Mouse (Mus musculus) hematopoietic stem cell, adult 5-6 weeks (primary cell): Measurements from ENCODE around the gene Olfr1217. TPM values are rescaled to one million over a fixed set of nuclear protein-coding genes. Genes with fewer than 3 reads are reported as not detected.
"Not testable (repeated sequence)": the region's sequence is repeated elsewhere in the genome, so short reads cannot be mapped to it uniquely, and the experiment has no call there.

Source experiments
- ATAC-seq, 2 experiments: fragments of 125-278 bp in 1 of 2; replicated peaks in 1 of 2; 2 replicates each; pipeline ENCODE4 v1.8.0; 2016 to 2017; ENCODE audit warnings: inconsistent platforms in 2 of 2, mild to moderate bottlenecking in 2 of 2, moderate number of reproducible peaks in 2 of 2, low read depth in 1 of 2, moderate TSS enrichment in 1 of 2; ENCODE audit not compliant: low FRiP score in 2 of 2, poor library complexity in 2 of 2, severe bottlenecking in 2 of 2, insufficient read depth in 1 of 2, low TSS enrichment in 1 of 2
- total RNA-seq: library from RNA; stranded (forward); fragments of 172-1452, 232-1000 nt; gene quantifications from 2 replicates; pipeline ENCODE4 v1.2.3, GENCODE M21; 2017

Gene Olfr1217
- not detected in 2 replicates for total RNA-seq

- ATAC-seq, result no peak
Measured at GRCm38 (mm10) chr2:89031965-89032364, at the start of gene Olfr1217. Gene Olfr1217, minus strand, starts transcription at chr2:89032065.

DNA sequence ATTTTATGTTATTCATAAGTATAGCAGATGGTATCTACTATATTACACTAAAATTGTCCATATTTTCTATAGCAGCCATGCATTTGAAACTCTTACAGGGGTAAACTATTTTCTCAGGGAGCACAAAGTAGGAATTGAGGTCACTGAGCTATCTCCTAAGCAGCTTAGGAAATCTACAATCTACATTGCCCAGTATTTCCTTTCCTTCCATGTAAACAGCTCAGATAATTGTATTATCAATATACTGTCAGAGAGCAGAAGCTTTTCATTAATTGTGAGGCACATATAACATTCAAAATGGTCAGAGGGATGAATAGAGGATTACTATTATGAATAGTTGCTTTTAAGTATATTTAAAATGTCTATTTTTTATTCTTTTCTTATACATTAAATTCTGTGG lies 49.6 kb upstream of the Olfr1217 start:
- ATAC-seq, result no peak

GRCm38 (mm10) chr2:89061087-89061486 lies 29.2 kb upstream of the Olfr1217 start, which contains the start of gene Olfr1218:
Gene Olfr1218, minus strand, starts transcription at chr2:89061187.
- ATAC-seq, result no peak

GRCm38 (mm10) chr2:89021436-89021835 lies 10.4 kb downstream of the Olfr1217 start:
- ATAC-seq, result not testable (repeated sequence)

- no peak for ATAC-seq
Measured at GRCm38 (mm10) chr2:89018240-89018639, 13.6 kb downstream of the Olfr1217 start, which contains the start of gene Olfr1216. Gene Olfr1216, minus strand, starts transcription at chr2:89018340.

DNA sequence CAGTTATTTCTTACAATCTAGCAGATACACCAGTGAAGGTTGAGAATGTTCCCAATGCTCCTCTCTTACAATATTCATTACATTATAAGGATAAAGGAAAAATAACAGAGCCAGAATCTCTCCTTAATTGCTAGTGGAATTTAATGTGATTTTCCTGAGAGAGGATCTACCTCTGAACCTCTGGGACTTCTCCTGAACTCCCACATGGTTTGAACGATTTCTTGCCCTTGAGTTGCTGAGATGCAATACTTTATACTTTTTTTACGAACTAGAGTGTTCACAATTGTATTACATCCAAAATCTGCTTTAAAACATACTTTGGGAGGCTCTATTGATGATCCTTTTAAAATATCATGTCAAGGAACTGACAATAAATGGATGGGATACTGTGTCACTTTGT lies 25.0 kb downstream of the Olfr1217 start, which contains the start of gene Olfr1215:
Gene Olfr1215 (minus strand): TSS at position 101 of the 400 bp plus-strand sequence.
- ATAC-seq, result no peak

GRCm38 (mm10) chr2:88992553-88992952 lies 39.3 kb downstream of the Olfr1217 start, which contains the start of gene Olfr1214:
Gene Olfr1214, minus strand, starts transcription at chr2:88992653.
- no peak for ATAC-seq

GRCm38 (mm10) chr2:88980181-88980580 lies 51.7 kb downstream of the Olfr1217 start, which contains the start of gene Gm13762:
Gene Gm13762, minus strand, starts transcription at chr2:88980281.
- no peak for ATAC-seq

Other genes with a start within 250 kb of the Olfr1217 start
- gene Olfr1201, start 239.0 kb downstream of the Olfr1217 start, total RNA-seq, result not detected in 2 replicates
- gene Olfr1202, start 217.6 kb downstream of the Olfr1217 start, total RNA-seq, result not detected in 2 replicates
- not detected in 2 replicates for gene Olfr1205, start 202.3 kb downstream of the Olfr1217 start, total RNA-seq
- not detected in 2 replicates for gene Olfr1204, start 182.8 kb downstream of the Olfr1217 start, total RNA-seq
- not detected in 2 replicates for gene Olfr1206, start 168.8 kb downstream of the Olfr1217 start, total RNA-seq
- gene Olfr1208, start 129.8 kb downstream of the Olfr1217 start, total RNA-seq, result not detected in 2 replicates
- not detected in 2 replicates for gene Olfr1209, start 116.9 kb downstream of the Olfr1217 start, total RNA-seq
- gene Olfr1211, start 94.0 kb downstream of the Olfr1217 start, total RNA-seq, result not detected in 2 replicates
- not detected in 2 replicates for gene Olfr1212, start 78.1 kb downstream of the Olfr1217 start, total RNA-seq
- not detected in 2 replicates for gene Gm13762, start 51.8 kb downstream of the Olfr1217 start, total RNA-seq
- gene Olfr1214, start 39.4 kb downstream of the Olfr1217 start, total RNA-seq, result not detected in 2 replicates
- gene Olfr1215, start 25.1 kb downstream of the Olfr1217 start, total RNA-seq, result not detected in 2 replicates
- not detected in 2 replicates for gene Olfr1216, start 13.7 kb downstream of the Olfr1217 start, total RNA-seq
- gene Olfr1218, start 29.1 kb upstream of the Olfr1217 start, total RNA-seq, result not detected in 2 replicates
- gene Olfr1219, start 51.4 kb upstream of the Olfr1217 start, total RNA-seq, result not detected in 2 replicates
- gene Olfr1220, start 74.8 kb upstream of the Olfr1217 start, total RNA-seq, result not detected in 2 replicates
- not detected in 2 replicates for gene Olfr1221, start 85.2 kb upstream of the Olfr1217 start, total RNA-seq
- gene Olfr1222, start 101.0 kb upstream of the Olfr1217 start, total RNA-seq, result not detected in 2 replicates
- not detected in 2 replicates for gene Olfr1223, start 119.5 kb upstream of the Olfr1217 start, total RNA-seq
- not detected in 2 replicates for gene Olfr1224-ps1, start 132.0 kb upstream of the Olfr1217 start, total RNA-seq
- not detected in 2 replicates for gene Olfr1225, start 142.6 kb upstream of the Olfr1217 start, total RNA-seq
- gene Olfr1226, start 168.0 kb upstream of the Olfr1217 start, total RNA-seq, result not detected in 2 replicates
- not detected in 2 replicates for gene Olfr1228, start 222.0 kb upstream of the Olfr1217 start, total RNA-seq